Mouse (Mus musculus): ENCODE measurements around the gene Olfr173. TPM values are rescaled to one million over a fixed set of nuclear protein-coding genes. Genes with fewer than 3 reads are reported as not detected.

Olfr173 gene
- not detected for total RNA-seq (2021)

- no peak for DNase-seq (ENCODE audit: low spot score in 2 of 2)
- intact Hi-C loops (cut with DNase I), result no loop called here
Measured at GRCm38 (mm10) chr16:58800168-58800567, at the start of gene Olfr173. Olfr173 (minus strand) TSS chr16:58800268.

DNA sequence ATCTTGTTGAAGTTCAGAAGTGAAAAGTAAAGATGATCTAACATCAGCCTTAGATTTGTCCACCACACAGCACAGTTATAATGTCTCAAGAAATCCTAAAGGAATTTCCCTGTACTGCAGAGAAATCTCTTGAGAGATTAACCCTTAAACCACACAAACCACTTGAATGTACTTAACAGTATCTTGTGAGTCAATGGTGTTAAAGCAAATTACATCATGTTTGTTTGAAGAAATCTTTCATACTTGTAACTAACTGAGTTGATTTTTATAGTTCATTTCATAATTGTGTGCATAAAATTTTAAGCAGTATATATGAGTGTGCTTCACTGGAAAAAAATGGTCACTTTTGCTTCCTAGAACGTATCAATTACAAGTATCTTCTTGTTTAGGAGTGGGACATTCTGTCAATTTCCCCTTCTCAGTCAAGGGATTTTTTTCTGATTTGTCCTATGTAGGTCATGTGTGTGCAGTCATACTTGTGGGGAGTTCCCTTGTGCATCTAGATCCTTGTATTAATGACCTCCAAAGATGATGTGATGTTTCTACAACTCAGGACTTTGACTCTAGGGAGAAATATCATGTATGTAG lies 26.8 kb upstream of the Olfr173 start, which contains the start of gene Olfr175-ps1:
Gene Olfr175-ps1, minus strand, starts transcription at position 51 of the 588 bp plus-strand sequence.
- DNase-seq (ENCODE audit: low spot score in 2 of 2), result no peak
- intact Hi-C loops (cut with DNase I), result no loop called here

DNA sequence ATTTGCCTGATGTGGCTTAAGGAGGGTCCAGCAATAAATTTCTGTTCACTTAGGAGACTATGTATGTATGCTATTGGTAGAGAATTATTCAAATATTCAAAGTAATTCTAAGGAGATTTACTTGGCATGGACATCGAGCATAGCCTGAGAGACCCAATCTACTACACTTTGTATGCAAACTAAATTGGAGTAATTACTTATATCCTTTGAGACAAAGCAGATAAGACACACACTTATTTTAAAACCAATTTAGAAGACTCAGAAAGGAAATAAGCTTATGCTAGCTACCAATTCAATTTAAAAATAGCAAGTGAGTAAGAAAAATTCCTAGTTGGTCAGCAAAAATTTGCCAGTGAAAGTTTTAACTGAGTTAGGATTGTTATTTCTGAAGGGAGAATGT lies 37.0 kb downstream of the Olfr173 start, which contains the start of gene Olfr172:
Gene Olfr172, minus strand, starts transcription at position 101 of the 400 bp plus-strand sequence.
- DNase-seq (ENCODE audit: low spot score in 2 of 2), result no peak
- intact Hi-C loops (cut with DNase I), result no loop called here

DNA sequence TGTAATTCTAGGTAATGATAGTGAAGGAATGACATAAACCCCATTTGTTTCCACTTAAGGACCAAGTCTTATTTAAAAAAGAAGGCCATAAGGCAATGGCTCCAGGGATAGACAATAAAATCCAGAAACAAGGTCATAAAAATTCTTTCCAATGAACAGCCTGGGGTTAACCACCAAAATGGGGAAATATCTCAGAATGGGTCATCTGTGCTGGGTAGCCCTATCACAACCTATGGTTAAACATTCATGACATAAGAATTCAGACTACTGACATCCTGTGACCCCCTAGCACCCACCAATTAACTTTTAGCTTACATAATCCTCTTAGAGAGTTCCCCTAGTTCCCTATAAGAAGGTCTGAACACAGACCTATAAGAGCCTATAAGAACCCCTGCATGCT lies 43.9 kb downstream of the Olfr173 start:
- no peak for DNase-seq (ENCODE audit: low spot score in 2 of 2)
- intact Hi-C loops (cut with DNase I), result no loop called here

DNA sequence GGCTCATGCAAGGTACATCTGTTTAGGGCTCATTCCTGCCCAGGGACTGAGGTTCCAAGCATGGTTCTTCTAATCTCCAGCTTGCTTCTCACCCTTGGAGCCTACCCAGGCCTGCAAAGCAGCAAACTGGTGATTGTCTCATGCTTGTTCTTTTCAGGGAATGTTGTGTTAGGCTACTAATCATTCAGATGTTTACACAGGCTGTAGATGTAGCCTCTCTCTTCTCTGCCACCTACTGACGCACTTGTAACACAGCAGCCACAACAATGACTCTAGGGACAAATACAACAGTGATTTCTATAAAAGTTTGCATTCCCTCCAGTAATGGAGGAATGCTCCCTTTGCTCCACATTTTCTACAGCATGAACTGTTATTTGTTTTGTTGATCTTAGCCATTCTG lies 48.8 kb downstream of the Olfr173 start:
- intact Hi-C loops (cut with DNase I), result no loop called here
- no peak for DNase-seq (ENCODE audit: low spot score in 2 of 2)

DNA sequence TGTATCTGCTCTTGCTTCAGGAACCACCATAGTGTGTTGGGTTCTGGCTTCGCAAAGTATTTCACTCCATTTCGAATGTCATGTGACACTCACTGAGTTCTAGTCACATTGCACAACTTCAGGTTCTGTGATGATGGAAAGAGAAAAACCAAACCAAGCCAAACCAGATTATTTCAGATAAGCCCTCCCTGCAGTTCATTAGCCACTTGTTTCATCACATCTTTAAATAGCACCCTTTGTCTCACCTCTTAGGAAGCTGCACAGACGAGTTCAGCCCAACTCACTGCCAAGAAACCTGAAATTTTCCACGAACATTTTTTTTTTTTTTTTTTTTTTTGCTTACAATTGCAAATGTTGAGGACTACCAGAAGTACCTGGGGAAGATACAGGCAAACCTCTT lies 53.4 kb downstream of the Olfr173 start:
- no peak for DNase-seq (ENCODE audit: low spot score in 2 of 2)

More for the DNA sequence above, 53.4 kb downstream of the Olfr173 start:
- intact Hi-C loops (cut with DNase I), result no loop called here

Small RNA genes within 50 kb of the gene (microRNA-seq; reads per million reads assigned to microRNA genes)
- 0 reads per million in 2 experiments for gene Gm27564

Other genes with a start within 250 kb of the Olfr173 start
- not detected for gene Gm813, start 183.3 kb downstream of the Olfr173 start, total RNA-seq (2021)
- not detected for gene E330017A01Rik, start 161.5 kb downstream of the Olfr173 start, total RNA-seq (2021)
- 10 to 100 TPM; 40.2 to 40.4 TPM for gene Cpox, start 130.0 kb downstream of the Olfr173 start, total RNA-seq (2021)
- gene Gpr15, start 81.2 kb downstream of the Olfr173 start, total RNA-seq (2021), result not detected
- 100 to 1,000 TPM in 1 of 2 experiments, 10 to 100 TPM in 1; 96.8 to 103 TPM for gene Cldnd1, start 72.4 kb downstream of the Olfr173 start, total RNA-seq (2021)
- not detected for gene Olfr172, start 37.1 kb downstream of the Olfr173 start, total RNA-seq (2021)
- not detected for gene Olfr175-ps1, start 26.5 kb upstream of the Olfr173 start, total RNA-seq (2021)
- not detected for gene Olfr177, start 74.5 kb upstream of the Olfr173 start, total RNA-seq (2021)
- not detected for gene Olfr178, start 91.8 kb upstream of the Olfr173 start, total RNA-seq (2021)
- gene Olfr181, start 128.5 kb upstream of the Olfr173 start, total RNA-seq (2021), result not detected
- not detected for gene Olfr180, start 129.1 kb upstream of the Olfr173 start, total RNA-seq (2021)
- gene Olfr183, start 195.1 kb upstream of the Olfr173 start, total RNA-seq (2021), result not detected
- not detected for gene Olfr186, start 230.0 kb upstream of the Olfr173 start, total RNA-seq (2021)
- not detected for gene Olfr187, start 239.5 kb upstream of the Olfr173 start, total RNA-seq (2021)

Data from left cerebral cortex, postnatal 25 days (tissue).